Mouse (Mus musculus) heart, postnatal 0 days (tissue): Measurements from ENCODE around the gene Brk1. TPM values are rescaled to one million over a fixed set of nuclear protein-coding genes. Genes with fewer than 3 reads are reported as not detected.

ENCODE experiments used
- ATAC-seq: fragments of 200-750 bp; cut with Nextera tagmentation; 2 replicates; pipeline ENCODE4 v1.8.0; 2017; ENCODE audit warnings: low read depth, moderate number of reproducible peaks, moderate library complexity; ENCODE audit not compliant: insufficient read depth
- DNase-seq: peaks from one replicate; pipeline ENCODE4 v3.0.0-alpha.2; 2016; ENCODE audit warnings: low spot score
- H3K27ac ChIP-seq: fragments of 300-500 bp; sonication (generic); 2 replicates; pipeline ENCODE4 v1.5.1; 2014; ENCODE audit warnings: low read depth, mild to moderate bottlenecking
- H3K27me3 ChIP-seq: fragments of 300-500 bp; sonication (generic); 2 replicates; pipeline ENCODE4 v1.6.1; 2014; ENCODE audit warnings: low read length, mixed read lengths; ENCODE audit not compliant: control insufficient read depth, insufficient read depth
- H3K36me3 ChIP-seq: fragments of 300-500 bp; sonication (generic); replicated peaks from 2 replicates; pipeline ENCODE4 v1.6.1; 2014; ENCODE audit warnings: low read length, mixed read lengths; ENCODE audit not compliant: control insufficient read depth, insufficient read depth
- H3K4me1 ChIP-seq: fragments of 300-500 bp; sonication (generic); 2 replicates; pipeline ENCODE4 v1.6.1; 2014; ENCODE audit warnings: antibody characterized with exemption; ENCODE audit not compliant: control insufficient read depth, insufficient read depth
- H3K4me2 ChIP-seq: fragments of 300-500 bp; sonication (generic); 2 replicates; pipeline ENCODE4 v1.6.1; 2014; ENCODE audit warnings: low read depth, mild to moderate bottlenecking, low read length, moderate library complexity
- H3K4me3 ChIP-seq: fragments of 300-500 bp; sonication (generic); 2 replicates; pipeline ENCODE4 v1.5.1; 2014; ENCODE audit warnings: low read depth, low read length
- H3K9ac ChIP-seq: fragments of 300-500 bp; sonication (generic); replicated peaks from 2 replicates; pipeline ENCODE4 v1.6.1; 2014; ENCODE audit warnings: low read depth, low read length, mixed read lengths
- H3K9me3 ChIP-seq: fragments of 300-500 bp; sonication (generic); replicated peaks from 2 replicates; pipeline ENCODE4 v1.6.1; 2016; ENCODE audit warnings: low read length; ENCODE audit not compliant: control insufficient read depth
- CTCF ChIP-seq: IDR thresholded peaks from 2 replicates; pipeline ENCODE4 v1.5.1; 2016; ENCODE audit warnings: antibody characterized with exemption, control low read depth, low read depth
- EP300 ChIP-seq: IDR thresholded peaks from 2 replicates; pipeline ENCODE4 v1.6.1; 2016; ENCODE audit warnings: antibody characterized with exemption, low read depth
- WGBS: fragments of 180-500 bp; shearing (Covaris S2); extraction: QIAGEN DNeasy Blood & Tissue Kit; methylation state at CpG from one replicate; pipeline ENCODE4 v1.1.7; 2014; 5-methylcytosine and 5-hydroxymethylcytosine counted together
- polyA plus RNA-seq: library from polyadenylated mRNA; unstranded; fragments of >200 nt; fragmentation: Nextera tagmentation; extraction: Ambion mirVana; gene quantifications from 2 replicates; pipeline ENCODE4 v1.2.1, GENCODE M21; 2015
- total RNA-seq: library from RNA; depleted of rRNA; stranded (reverse); fragments of >200 nt; gene quantifications from 2 replicates; pipeline ENCODE4 v1.2.3, GENCODE M21; 2014; ENCODE audit warnings: low replicate concordance

Gene Brk1
- total and polyA plus RNA-seq, 2 experiments from 2014 or later: 169 to 265 TPM

DNA sequence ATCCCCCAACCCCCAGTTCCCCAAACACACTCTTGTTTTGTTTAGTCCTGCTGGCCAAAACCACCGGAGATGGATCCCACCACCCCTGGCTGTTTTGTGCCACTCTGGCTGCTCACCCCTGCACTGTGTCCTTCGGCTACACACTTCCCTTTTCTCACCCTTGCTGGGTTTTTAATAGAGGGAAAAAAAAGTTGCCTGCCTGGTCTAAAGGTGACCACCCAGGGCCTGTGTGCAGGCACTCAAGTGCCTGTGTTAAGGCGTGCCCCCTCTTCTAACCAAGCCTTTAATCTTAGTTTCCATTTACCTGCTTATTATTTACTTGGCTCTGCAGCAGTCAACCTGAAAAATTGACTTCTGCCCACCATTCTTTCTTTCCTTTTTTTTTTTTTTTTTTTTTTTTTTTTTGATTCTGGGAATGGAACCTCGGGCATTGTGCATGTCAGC is 45.6 kb downstream of the Brk1 start:
- 68% methylated on average over 4 of the region's 4 CpGs for WGBS
- Histone ChIP-seq H3K27ac (no peak overlapping the region), H3K36me3 (no peaks in the 10 kb centered on the region), H3K27me3 (no peaks in the 10 kb centered on the region), H3K4me1 (no peaks in the 10 kb centered on the region), H3K4me3 (no peak overlapping the region), H3K4me2 (no peak overlapping the region), H3K9ac (no peak overlapping the region), H3K9me3 (no peaks in the 10 kb centered on the region)
- DNase-seq (no peak), ATAC-seq (no peak)
- no peak for TF ChIP-seq EP300
- no peak for TF ChIP-seq CTCF

DNA sequence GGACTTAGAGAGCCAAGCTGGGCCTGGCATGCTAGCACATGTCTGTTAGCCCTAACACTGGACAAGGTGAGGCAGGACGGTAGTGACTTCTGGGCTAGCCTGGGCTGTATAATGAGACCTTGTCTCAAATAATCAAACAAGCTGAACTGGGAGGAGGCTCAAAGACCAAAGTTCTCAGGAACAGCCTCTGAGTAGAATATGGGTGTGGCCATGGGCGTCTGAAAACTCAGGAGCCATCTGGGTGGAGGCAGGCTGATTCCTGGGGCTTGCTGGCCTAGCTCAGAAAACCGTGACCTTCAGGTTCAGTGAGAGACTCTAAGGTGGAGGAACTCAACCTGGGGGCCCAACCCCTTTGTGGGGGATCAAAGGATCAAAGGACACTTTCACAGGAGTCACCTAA is 47.1 kb downstream of the Brk1 start:
- DNase-seq (no peak), ATAC-seq (no peak)
- H3K9ac ChIP-seq: no peak overlapping the region
- H3K27me3 ChIP-seq: no peaks in the 10 kb centered on the region
- TF ChIP-seq CTCF (no peak), EP300 (no peak)
- H3K27ac ChIP-seq: no peak overlapping the region
- WGBS: 74% methylated on average over 3 of the region's 3 CpGs
- no peak overlapping the region for H3K4me3 ChIP-seq
- no peaks in the 10 kb centered on the region for H3K9me3 ChIP-seq
- H3K4me2 ChIP-seq: no peak overlapping the region
- no peaks in the 10 kb centered on the region; the same call in 1 of the 2 replicates for H3K36me3 ChIP-seq
- H3K4me1 ChIP-seq: no peaks in the 10 kb centered on the region

DNA sequence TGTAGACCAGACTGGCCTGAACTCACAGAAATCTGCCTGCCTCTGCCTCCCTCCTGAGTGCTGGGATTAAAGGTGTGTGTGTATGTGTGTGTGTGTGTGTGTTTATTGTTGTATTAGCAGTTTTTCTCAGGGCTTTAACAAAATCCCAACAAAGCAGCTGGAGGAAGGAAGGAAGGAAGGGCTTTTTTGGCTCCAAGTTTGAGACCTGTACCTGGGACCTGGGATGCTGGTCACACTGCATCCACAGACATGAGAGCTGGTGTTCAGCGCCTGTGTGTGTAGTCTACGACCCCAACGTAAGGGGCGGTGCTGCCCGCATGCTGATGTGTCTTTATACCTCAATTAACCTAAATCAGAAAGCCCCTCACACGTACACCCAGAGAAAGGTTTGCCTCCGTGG is 49.0 kb downstream of the Brk1 start:
- TF ChIP-seq EP300 (no peak), CTCF (no peak)
- H3K27me3 ChIP-seq: no peaks in the 10 kb centered on the region
- WGBS: 83% methylated on average over 7 of the region's 7 CpGs
- no peak for DNase-seq
- H3K4me2 ChIP-seq: no peak overlapping the region
- no peaks in the 10 kb centered on the region for H3K9me3 ChIP-seq
- H3K4me3 ChIP-seq: no peak overlapping the region
- no peak overlapping the region for H3K27ac ChIP-seq
- no peaks in the 10 kb centered on the region; the same call in 1 of the 2 replicates for H3K36me3 ChIP-seq
- H3K4me1 ChIP-seq: no peaks in the 10 kb centered on the region
- H3K9ac ChIP-seq: no peak overlapping the region
- ATAC-seq: no peak

DNA sequence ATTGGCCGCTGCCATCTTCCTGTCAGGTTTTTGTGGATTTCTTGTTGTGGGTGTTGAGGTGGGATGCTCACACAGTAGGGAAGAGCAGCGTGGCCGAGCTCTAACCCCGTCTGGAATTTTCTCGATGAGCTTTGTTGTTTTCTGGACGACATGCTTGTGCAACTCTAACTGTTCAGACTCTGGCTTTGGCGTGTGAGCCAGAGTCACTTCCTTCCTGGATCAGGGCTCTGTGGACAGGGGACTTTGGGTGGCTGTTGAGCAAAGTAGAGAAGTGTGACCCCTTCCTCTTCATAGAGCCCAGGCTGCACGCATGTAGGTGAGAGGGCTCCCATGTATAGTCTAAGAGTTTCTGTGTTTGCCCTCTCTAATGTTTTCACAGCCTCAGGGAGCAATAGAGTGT is 49.5 kb downstream of the Brk1 start:
- Histone ChIP-seq H3K4me2 (no peak overlapping the region), H3K27ac (no peak overlapping the region), H3K27me3 (no peaks in the 10 kb centered on the region), H3K9me3 (no peaks in the 10 kb centered on the region), H3K4me1 (peaks cover 1% of the 10 kb centered on the region; the same call in 1 of the 2 replicates), H3K36me3 (no peaks in the 10 kb centered on the region; the same call in 1 of the 2 replicates), H3K9ac (no peak overlapping the region), H3K4me3 (no peak overlapping the region)
- TF ChIP-seq CTCF: no peak
- no peak for TF ChIP-seq EP300
- DNase-seq (no peak), ATAC-seq (no peak)
- 59% methylated on average over 8 of the region's 8 CpGs for WGBS

DNA sequence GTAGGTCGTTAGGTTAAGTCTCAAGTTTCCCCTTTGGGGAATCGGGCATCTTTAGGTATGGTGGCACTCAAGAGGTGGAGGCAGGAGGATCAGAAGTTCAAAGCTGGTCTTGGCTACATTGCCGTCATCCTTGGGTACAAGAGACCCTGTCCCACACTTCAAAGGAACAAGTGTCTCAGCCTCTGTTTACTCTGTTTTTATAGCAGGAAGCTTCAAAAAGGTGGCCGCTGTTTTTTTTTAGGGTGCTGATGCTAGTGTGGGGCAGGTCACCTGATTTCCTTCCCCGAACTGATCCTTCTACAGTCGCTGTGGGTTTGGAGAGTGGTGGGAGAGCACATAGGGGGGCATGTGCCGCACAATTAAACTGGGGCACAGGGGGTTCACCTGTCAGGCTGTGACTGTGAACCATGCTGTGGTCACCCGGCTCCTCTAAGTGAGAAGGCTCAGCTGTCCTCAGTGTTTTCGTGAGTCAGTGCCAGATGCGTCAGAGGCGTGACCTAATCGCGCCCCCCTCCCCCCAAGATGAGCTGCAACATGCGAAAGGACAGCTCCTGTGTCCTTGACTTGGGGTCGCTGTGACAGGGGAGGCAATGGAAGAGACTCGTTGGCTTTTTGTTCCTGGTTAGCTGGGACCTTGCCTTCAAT is 50.3 kb downstream of the Brk1 start:
- ATAC-seq: no peak

DNA sequence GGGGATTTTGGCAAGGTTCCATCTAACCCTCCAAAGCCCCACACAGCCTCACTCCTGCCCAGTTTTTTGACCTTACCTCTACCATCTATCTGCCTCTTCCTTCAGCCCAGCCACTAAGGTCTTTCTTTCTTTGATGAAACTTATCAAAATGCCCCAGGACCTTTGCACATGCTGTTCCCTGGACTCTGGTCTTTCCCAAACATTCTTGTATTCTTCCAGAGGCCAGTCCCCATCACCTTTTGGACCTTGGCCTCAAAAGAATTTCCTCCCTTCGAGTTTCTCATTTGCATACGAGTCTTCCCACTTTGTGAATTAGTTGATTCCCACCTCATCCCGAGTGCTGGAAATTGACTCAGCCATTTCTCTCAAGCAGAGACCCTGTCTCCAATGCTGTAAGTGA is 50.9 kb downstream of the Brk1 start:
- H3K27me3 ChIP-seq: no peaks in the 10 kb centered on the region
- H3K36me3 ChIP-seq: no peaks in the 10 kb centered on the region; the same call in 1 of the 2 replicates
- H3K4me2 ChIP-seq: no peak overlapping the region
- ATAC-seq (no peak), DNase-seq (no peak)
- WGBS: 94% methylated on average over 3 of the region's 3 CpGs
- no peak overlapping the region for H3K27ac ChIP-seq
- H3K9me3 ChIP-seq: no peaks in the 10 kb centered on the region
- peaks cover 15% of the 10 kb centered on the region for H3K4me1 ChIP-seq
- no peak overlapping the region for H3K4me3 ChIP-seq
- no peak overlapping the region for H3K9ac ChIP-seq
- TF ChIP-seq EP300 (no peak), CTCF (no peak)

More for the DNA sequence above, 50.3 kb downstream of the Brk1 start:
- Histone ChIP-seq H3K9ac (no peak overlapping the region), H3K27ac (no peak overlapping the region), H3K9me3 (no peaks in the 10 kb centered on the region), H3K4me2 (no peak overlapping the region), H3K4me1 (peaks cover 9% of the 10 kb centered on the region), H3K4me3 (no peak overlapping the region), H3K27me3 (no peaks in the 10 kb centered on the region), H3K36me3 (no peaks in the 10 kb centered on the region; the same call in 1 of the 2 replicates)
- 66% methylated on average over 16 of the region's 16 CpGs for WGBS
- no peak for DNase-seq
- TF ChIP-seq CTCF (no peak), EP300 (no peak)
